Mouse (Mus musculus): ENCODE data around the gene Plppr5. TPM values are rescaled to one million over a fixed set of nuclear protein-coding genes. Genes with fewer than 3 reads are reported as not detected.

Gene Plppr5
- polyA plus RNA-seq, 1 experiment from 2014 or later = 10.2 TPM

DNA sequence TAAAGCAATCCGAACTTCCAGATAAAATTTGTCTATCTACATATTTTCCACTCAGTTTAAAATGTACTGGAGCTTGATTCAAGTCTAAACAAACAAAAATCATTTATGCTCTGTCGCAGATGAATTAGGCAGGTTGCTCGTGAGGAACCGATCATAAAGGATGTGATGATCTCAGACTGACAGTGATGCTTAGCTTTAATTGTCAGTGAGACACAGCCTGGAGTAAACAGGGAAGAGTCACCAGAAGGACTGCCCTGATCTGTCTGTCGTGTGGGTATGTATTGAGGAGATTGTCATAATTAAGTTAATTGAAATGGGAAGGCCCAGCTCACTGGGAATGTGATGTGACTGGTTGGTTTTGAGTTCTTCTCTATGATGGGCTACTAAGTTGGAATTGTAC, 149.9 kb downstream of the Plppr5 start:
- no peaks in the 10 kb centered on the region for H3K9me3 ChIP-seq (ENCODE audit: control insufficient read depth, low read length)
- H3K4me1 ChIP-seq (ENCODE audit: control insufficient read depth, insufficient read depth, low read length) = no peaks in the 10 kb centered on the region
- no peak for ATAC-seq (ENCODE audit: low read depth)
- no peak overlapping the region for H3K9ac ChIP-seq (replicated peaks; ENCODE audit: low read depth, low read length)
- no peak overlapping the region for H3K4me3 ChIP-seq (ENCODE audit: low read depth, low read length)
- 69% methylated on average over 5 of the region's 5 CpGs for WGBS
- H3K27ac ChIP-seq (ENCODE audit: low read depth, low read length) = no peak overlapping the region
- no peak overlapping the region for H3K4me2 ChIP-seq (ENCODE audit: low read depth, low read length)
- H3K27me3 ChIP-seq (ENCODE audit: control insufficient read depth, insufficient read depth, low read length) = no peaks in the 10 kb centered on the region
- H3K36me3 ChIP-seq (ENCODE audit: control insufficient read depth, insufficient read depth, low read length) = no peaks in the 10 kb centered on the region

- Histone ChIP-seq H3K36me3 (ENCODE audit: control insufficient read depth, insufficient read depth, low read length) (no peaks in the 10 kb centered on the region), H3K27me3 (ENCODE audit: control insufficient read depth, insufficient read depth, low read length) (no peaks in the 10 kb centered on the region), H3K4me2 (ENCODE audit: low read depth, low read length) (no peak overlapping the region), H3K27ac (ENCODE audit: low read depth, low read length) (no peak overlapping the region), H3K9ac (replicated peaks; ENCODE audit: low read depth, low read length) (no peak overlapping the region), H3K9me3 (ENCODE audit: control insufficient read depth, low read length) (no peaks in the 10 kb centered on the region), H3K4me3 (ENCODE audit: low read depth, low read length) (no peak overlapping the region), H3K4me1 (ENCODE audit: control insufficient read depth, insufficient read depth, low read length) (no peaks in the 10 kb centered on the region)
- WGBS = 72% methylated on average over 1 of the region's 1 CpGs
- ATAC-seq (ENCODE audit: low read depth) = no peak
These were observed 150.9 kb downstream of the Plppr5 start for GRCm38 (mm10) chr3:117725501-117725900.

GRCm38 (mm10) chr3:117728136-117728535, 153.5 kb downstream of the Plppr5 start:
- Histone ChIP-seq H3K9ac (replicated peaks; ENCODE audit: low read depth, low read length) (no peak overlapping the region), H3K27ac (ENCODE audit: low read depth, low read length) (no peak overlapping the region), H3K4me2 (ENCODE audit: low read depth, low read length) (no peak overlapping the region), H3K9me3 (ENCODE audit: control insufficient read depth, low read length) (no peaks in the 10 kb centered on the region), H3K4me1 (ENCODE audit: control insufficient read depth, insufficient read depth, low read length) (no peaks in the 10 kb centered on the region), H3K27me3 (ENCODE audit: control insufficient read depth, insufficient read depth, low read length) (no peaks in the 10 kb centered on the region), H3K36me3 (ENCODE audit: control insufficient read depth, insufficient read depth, low read length) (no peaks in the 10 kb centered on the region), H3K4me3 (ENCODE audit: low read depth, low read length) (no peak overlapping the region)
- WGBS = 44% methylated on average over 1 of the region's 1 CpGs
- no peak for ATAC-seq (ENCODE audit: low read depth)

GRCm38 (mm10) chr3:117729121-117730072, 154.8 kb downstream of the Plppr5 start:
- peak; percentile 79 for ATAC-seq (ENCODE audit: low read depth)
- H3K27ac ChIP-seq (ENCODE audit: low read depth, low read length) = no peak overlapping the region; the same call in 1 of the 2 replicates

GRCm38 (mm10) chr3:117731545-117731944, 156.9 kb downstream of the Plppr5 start:
- Histone ChIP-seq H3K9me3 (ENCODE audit: control insufficient read depth, low read length) (no peaks in the 10 kb centered on the region), H3K4me3 (ENCODE audit: low read depth, low read length) (no peak overlapping the region), H3K27ac (ENCODE audit: low read depth, low read length) (no peak overlapping the region), H3K9ac (replicated peaks; ENCODE audit: low read depth, low read length) (no peak overlapping the region), H3K4me2 (ENCODE audit: low read depth, low read length) (no peak overlapping the region), H3K4me1 (ENCODE audit: control insufficient read depth, insufficient read depth, low read length) (no peaks in the 10 kb centered on the region), H3K36me3 (ENCODE audit: control insufficient read depth, insufficient read depth, low read length) (no peaks in the 10 kb centered on the region), H3K27me3 (ENCODE audit: control insufficient read depth, insufficient read depth, low read length) (no peaks in the 10 kb centered on the region)
- no peak for ATAC-seq (ENCODE audit: low read depth)
- WGBS = 65% methylated on average over 3 of the region's 3 CpGs

More at GRCm38 (mm10) chr3:117729121-117730072, 154.8 kb downstream of the Plppr5 start:
- Histone ChIP-seq H3K4me2 (ENCODE audit: low read depth, low read length) (no peak overlapping the region), H3K9me3 (ENCODE audit: control insufficient read depth, low read length) (no peaks in the 10 kb centered on the region), H3K36me3 (ENCODE audit: control insufficient read depth, insufficient read depth, low read length) (no peaks in the 10 kb centered on the region), H3K4me3 (ENCODE audit: low read depth, low read length) (no peak overlapping the region), H3K27me3 (ENCODE audit: control insufficient read depth, insufficient read depth, low read length) (no peaks in the 10 kb centered on the region), H3K9ac (replicated peaks; ENCODE audit: low read depth, low read length) (no peak overlapping the region), H3K4me1 (ENCODE audit: control insufficient read depth, insufficient read depth, low read length) (no peaks in the 10 kb centered on the region)
- 36% methylated on average over 9 of the region's 9 CpGs for WGBS

DNA sequence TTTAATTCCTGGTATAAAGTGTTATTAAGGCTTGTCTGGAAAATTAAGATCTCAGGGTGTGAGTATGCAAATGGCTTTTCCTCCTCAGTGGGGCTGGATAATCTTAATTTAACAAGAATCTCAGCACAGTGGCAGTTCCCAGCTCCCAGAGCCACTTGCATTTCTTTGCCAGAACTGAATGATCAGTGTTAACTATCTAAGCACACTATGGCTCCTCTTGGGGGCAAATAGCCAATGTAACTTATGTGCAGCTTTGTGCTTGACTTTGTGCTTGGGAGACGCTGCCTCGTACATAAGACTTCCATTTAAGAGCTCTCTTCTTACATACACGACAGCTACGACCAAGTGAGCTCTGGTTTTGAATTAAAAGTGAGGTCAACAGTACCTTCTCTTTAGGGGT, 158.0 kb downstream of the Plppr5 start:
- ATAC-seq (ENCODE audit: low read depth) = no peak
- Histone ChIP-seq H3K27me3 (ENCODE audit: control insufficient read depth, insufficient read depth, low read length) (no peaks in the 10 kb centered on the region), H3K4me3 (ENCODE audit: low read depth, low read length) (no peak overlapping the region), H3K4me2 (ENCODE audit: low read depth, low read length) (no peak overlapping the region), H3K36me3 (ENCODE audit: control insufficient read depth, insufficient read depth, low read length) (no peaks in the 10 kb centered on the region), H3K9ac (replicated peaks; ENCODE audit: low read depth, low read length) (no peak overlapping the region), H3K9me3 (ENCODE audit: control insufficient read depth, low read length) (no peaks in the 10 kb centered on the region), H3K27ac (ENCODE audit: low read depth, low read length) (no peak overlapping the region), H3K4me1 (ENCODE audit: control insufficient read depth, insufficient read depth, low read length) (no peaks in the 10 kb centered on the region)
- WGBS = 55% methylated on average over 4 of the region's 4 CpGs

Other genes starting within 250 kb of the Plppr5 start
- gene Plppr4, start 214.0 kb upstream of the Plppr5 start, polyA plus RNA-seq (2014; fragmentation: Nextera tagmentation; extraction: Ambion mirVana) = 12.5 and 19.2 TPM in 2 replicates